Mouse (Mus musculus) adrenal gland, adult 2 months (tissue): ENCODE measurements around the gene Crybg2. TPM values are rescaled to one million over a fixed set of nuclear protein-coding genes. Genes with fewer than 3 reads are reported as not detected.
A peak's percentile ranks its signal among the peaks of the same experiment; 100 is the strongest.

Source experiments
- DNase-seq: peaks from one replicate; pipeline ENCODE4 v3.0.0; 2021
- polyA plus RNA-seq: library from polyadenylated mRNA; depleted of rRNA; stranded (reverse); fragments of >200 nt; gene quantifications from 2 replicates; pipeline ENCODE4 v1.2.3, GENCODE M21; 2012
- total RNA-seq, 2 experiments: library from RNA; stranded (reverse); gene quantifications; 2 replicates each; pipeline ENCODE4 v1.2.3; 2021

Crybg2 gene
- total and polyA plus RNA-seq, 3 experiments = 0.14 to 0.46 (median 0.21) TPM

GRCm38 (mm10) chr4:134094923-134095547 lies 34.4 kb downstream of the Crybg2 start, which contains the start of gene Cd52:
Cd52 (minus strand) TSS chr4:134095082.
- DNase-seq = peak; percentile 33

GRCm38 (mm10) chr4:134096120-134096519 lies 35.5 kb downstream of the Crybg2 start:
- DNase-seq = no peak

- no peak for DNase-seq
Observed at GRCm38 (mm10) chr4:134097015-134097608, 36.5 kb downstream of the Crybg2 start.

GRCm38 (mm10) chr4:134098628-134099027 lies 38.0 kb downstream of the Crybg2 start:
- peak; percentile 25 for DNase-seq

GRCm38 (mm10) chr4:134100245-134100644 lies 39.6 kb downstream of the Crybg2 start:
- no peak for DNase-seq

- DNase-seq = peak; percentile 92
Observed at GRCm38 (mm10) chr4:134101979-134102741, 41.5 kb downstream of the Crybg2 start, which contains the start of gene Ubxn11. Ubxn11 (plus strand) TSS chr4:134102570.

GRCm38 (mm10) chr4:134102742-134103119 lies 42.1 kb downstream of the Crybg2 start:
- DNase-seq = no peak

GRCm38 (mm10) chr4:134106105-134106504 lies 45.5 kb downstream of the Crybg2 start:
- no peak for DNase-seq

- DNase-seq = no peak
Observed at GRCm38 (mm10) chr4:134107730-134108129, 47.1 kb downstream of the Crybg2 start.

- no peak for DNase-seq
Observed at GRCm38 (mm10) chr4:134108196-134108595, 47.6 kb downstream of the Crybg2 start.

GRCm38 (mm10) chr4:134110653-134111052 lies 50.0 kb downstream of the Crybg2 start:
- no peak for DNase-seq

- DNase-seq = no peak
Observed at GRCm38 (mm10) chr4:134112403-134112802, 51.8 kb downstream of the Crybg2 start.

GRCm38 (mm10) chr4:134113356-134113994 lies 52.9 kb downstream of the Crybg2 start:
- DNase-seq = no peak

GRCm38 (mm10) chr4:134114038-134114437 lies 53.4 kb downstream of the Crybg2 start:
- no peak for DNase-seq

- DNase-seq = no peak
Observed at GRCm38 (mm10) chr4:134115215-134116144, 54.9 kb downstream of the Crybg2 start.

GRCm38 (mm10) chr4:134116501-134116900 lies 55.9 kb downstream of the Crybg2 start:
- no peak for DNase-seq

- DNase-seq = no peak
Observed at GRCm38 (mm10) chr4:134117012-134117411, 56.4 kb downstream of the Crybg2 start.

GRCm38 (mm10) chr4:134118126-134118800 lies 57.6 kb downstream of the Crybg2 start:
- DNase-seq = no peak

GRCm38 (mm10) chr4:134119042-134119441 lies 58.4 kb downstream of the Crybg2 start:
- DNase-seq = no peak

- DNase-seq = no peak
Observed at GRCm38 (mm10) chr4:134119644-134120043, 59.0 kb downstream of the Crybg2 start.
